Mouse (Mus musculus): ENCODE measurements at regions not wholly inside any gene's neighbourhood (a gene's known extent, or its start where the extent isn't known, plus 50 kb on each side); places are given as distances from the start of the nearest gene placed in this dataset.

DNA sequence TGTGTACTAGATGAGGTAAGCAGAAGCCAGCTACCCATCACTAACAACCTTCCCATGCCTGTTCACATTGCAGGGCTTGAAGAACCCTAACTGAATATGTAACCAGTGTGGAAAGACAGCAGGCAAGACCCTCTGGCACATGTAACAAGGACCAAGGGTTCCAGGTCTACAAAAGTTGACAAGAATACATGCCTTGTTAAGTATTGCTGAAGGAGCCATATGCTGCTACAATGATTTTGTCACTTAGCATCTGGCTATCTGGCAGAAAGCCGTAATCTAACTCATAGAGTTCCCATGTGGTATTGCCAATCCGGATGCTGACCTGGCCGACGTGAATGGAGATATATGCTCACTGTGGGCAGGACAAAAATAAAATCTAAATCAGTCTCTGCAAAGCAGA is 1127.9 kb downstream of the Rapgef2 start:
- no peaks in the 10 kb centered on the region for H3K4me1 ChIP-seq (ENCODE audit: control insufficient read depth in 2 of 2, insufficient read depth in 2 of 2, low read length in 2 of 2, poor library complexity in 1 of 2)
- no peak overlapping the region for H3K27ac ChIP-seq (ENCODE audit: insufficient read depth, low read depth, low read length, poor library complexity, severe bottlenecking)
- in situ Hi-C loops (cut with MboI; ENCODE audit: low sequenced_read_pairs in 2 of 2, unreplicated experiment in 2 of 2): no loop called here
- H3K36me3 ChIP-seq (ENCODE audit: control insufficient read depth, insufficient read depth, low read length, poor library complexity, severe bottlenecking): no peaks in the 10 kb centered on the region
- DNase-seq (ENCODE audit: low read depth, low spot score): no peak
- TF ChIP-seq ZC3H11A (IDR thresholded peaks at IDR 0.05; ENCODE audit: borderline replicate concordance, low read depth, low read length) (no peak), HCFC1 (IDR thresholded peaks at IDR 0.05; ENCODE audit: borderline replicate concordance, insufficient read depth, low read length) (no peak)
- no peak overlapping the region for H3K9ac ChIP-seq (ENCODE audit: insufficient read depth, low read depth, low read length, poor library complexity, severe bottlenecking)
- no peaks in the 10 kb centered on the region for H3K9me3 ChIP-seq (ENCODE audit: control insufficient read depth, insufficient read depth, low read depth, low read length)
- no peak overlapping the region for H3K4me3 ChIP-seq (ENCODE audit: insufficient read depth in 1 of 2, low read depth in 1 of 2, low read length in 2 of 2, poor library complexity in 1 of 2, severe bottlenecking in 1 of 2)

All from ES-E14 (cell line).